8 mouse cellular contexts compared by ENCODE assay signal in the genomic region with DNA sequence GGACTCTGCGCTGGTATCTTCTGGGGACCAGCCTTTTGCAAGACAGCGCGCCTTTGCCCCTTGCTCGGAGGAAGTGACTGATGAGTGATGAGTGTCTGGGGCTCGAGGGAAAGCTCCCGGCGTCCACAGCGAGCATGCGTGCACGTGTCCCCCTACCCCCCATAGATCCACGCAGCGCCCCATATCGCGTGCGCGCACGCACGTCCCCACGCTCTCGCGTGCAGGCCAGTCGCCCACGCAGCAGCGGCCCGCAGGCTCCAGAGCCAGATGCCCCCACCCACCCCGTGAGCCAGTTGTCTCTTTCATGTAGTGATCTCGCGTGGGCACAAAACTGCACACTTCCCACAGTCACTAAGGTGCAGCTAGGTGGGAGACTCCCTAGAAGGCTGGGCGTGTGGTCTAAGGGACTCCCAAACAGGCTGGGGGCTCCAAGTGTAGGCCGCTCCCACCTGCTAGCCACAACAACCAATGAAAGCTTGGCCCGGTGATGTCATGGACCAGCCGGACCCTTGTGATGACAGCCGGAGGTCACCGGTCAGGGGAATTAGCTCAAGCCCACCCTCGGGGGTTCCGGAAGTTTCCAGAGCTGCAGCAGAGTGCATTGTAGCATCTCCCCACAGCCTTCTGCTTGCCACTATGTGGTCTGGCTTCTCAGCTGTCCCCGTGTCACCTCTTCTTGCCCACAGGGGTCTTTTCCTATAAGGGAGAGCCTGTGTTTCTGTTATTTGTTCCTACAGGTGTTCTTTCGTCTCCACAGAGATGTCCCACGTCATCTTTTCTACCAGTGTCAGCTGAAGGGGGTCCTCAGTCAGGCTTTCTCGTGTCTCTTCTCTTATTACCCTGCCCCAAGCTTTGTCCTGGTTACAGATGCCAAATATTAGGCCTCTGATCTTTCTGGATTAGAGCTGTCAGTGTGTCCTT. TPM values are rescaled to one million over a fixed set of nuclear protein-coding genes. Genes with fewer than 3 reads are reported as not detected.
DNase-seq lines count a peak whose midpoint lies in the region; ATAC-seq lines count a peak whose summit lies in the region.

A gene (plus strand): TSS at position 488 of the 921 bp plus-strand sequence.

- intact Hi-C loops in left cerebral cortex, postnatal 4 days (cut with DNase I) = loop anchor here (5.0 kb wide), 1 partner anchor 255 kb away; no protein-coding TSS in a partner anchor

- WGBS in hindbrain, embryonic 10.5 days = 1% methylated on average over 40 of the region's 40 CpGs
- WGBS in neural tube, embryonic 12.5 days = under 1% methylated on average over 40 of the region's 40 CpGs

- no peaks in the 10 kb centered on the region for H3K27me3 ChIP-seq in megakaryocyte, embryonic 14.5 days (replicated peaks)
- peaks cover 55% of the 10 kb centered on the region for H3K27me3 ChIP-seq in hindbrain, embryonic 10.5 days (ENCODE audit: insufficient read depth, poor library complexity, severe bottlenecking)
- peaks cover 52% of the 10 kb centered on the region for H3K27me3 ChIP-seq in neural tube, embryonic 12.5 days (replicated peaks)

- H3K4me1 ChIP-seq in megakaryocyte, embryonic 14.5 days = peaks cover 70% of the 10 kb centered on the region
- H3K4me1 ChIP-seq in hindbrain, embryonic 10.5 days (replicated peaks) = peaks cover 43% of the 10 kb centered on the region
- peaks cover 24% of the 10 kb centered on the region for H3K4me1 ChIP-seq in neural tube, embryonic 12.5 days

- peak within 1 kb of the TSS; percentile 95 for H3K4me3 ChIP-seq in megakaryocyte, embryonic 14.5 days (replicated peaks)
- H3K4me3 ChIP-seq in hindbrain, embryonic 10.5 days = peak within 1 kb of the TSS; percentile 62
- peak within 1 kb of the TSS; percentile 44 for H3K4me3 ChIP-seq in neural tube, embryonic 12.5 days

- H3K27ac ChIP-seq in hindbrain, embryonic 10.5 days = peak within 1 kb of the TSS; percentile 83
- H3K27ac ChIP-seq in neural tube, embryonic 12.5 days = no peak within 1 kb of the TSS

- H3K9ac ChIP-seq in neural tube, embryonic 12.5 days = peak within 1 kb of the TSS; percentile 67

- peaks cover 33% of the 10 kb centered on the region for H3K36me3 ChIP-seq in megakaryocyte, embryonic 14.5 days (replicated peaks; ENCODE audit: low read length)
- H3K36me3 ChIP-seq in hindbrain, embryonic 10.5 days = no peaks in the 10 kb centered on the region
- H3K36me3 ChIP-seq in neural tube, embryonic 12.5 days = no peaks in the 10 kb centered on the region

- peak within 1 kb of the TSS; percentile 95 for H3K4me2 ChIP-seq in neural tube, embryonic 12.5 days (replicated peaks)

- ATAC-seq in megakaryocyte, adult 5-6 weeks (ENCODE audit: poor library complexity, severe bottlenecking) = no peak
- no peak for ATAC-seq in erythroid progenitor cell, adult 5-6 weeks (replicated peaks; ENCODE audit: low FRiP score, poor library complexity, severe bottlenecking)
- peak; percentile 62 for ATAC-seq in neural tube, embryonic 12.5 days (ENCODE audit: low FRiP score, low read depth)

- H3K9me3 ChIP-seq in megakaryocyte, embryonic 14.5 days = peaks cover 14% of the 10 kb centered on the region
- no peaks in the 10 kb centered on the region for H3K9me3 ChIP-seq in hindbrain, embryonic 10.5 days
- H3K9me3 ChIP-seq in neural tube, embryonic 12.5 days = no peaks in the 10 kb centered on the region

- peak; percentile 95 for DNase-seq in brain, adult 2 months (ENCODE audit: low read depth, low spot score)
- peak; percentile 70 for DNase-seq in hindbrain, embryonic 10.5 days (ENCODE audit: low spot score)
- peak; percentile 66 for DNase-seq in left cerebral cortex, postnatal 4 days
- DNase-seq in urinary bladder, postnatal 14 days (ENCODE audit: low spot score) = no peak

RNA-seq across cellular contexts. Expression of the gene that starts here (rescaled TPM):
- polyA plus RNA-seq in megakaryocyte, embryonic 14.5 days (2012; ENCODE audit: insufficient read depth, low replicate concordance) = 206 and 642 TPM in 2 replicates
- 0.09 and 0.50 TPM in 2 replicates for total RNA-seq in megakaryocyte, adult 5-6 weeks (2015)
- 0.07 and 0.08 TPM in 2 replicates for total RNA-seq in megakaryocyte, adult 5-6 weeks (2017)
- total RNA-seq in erythroid progenitor cell, adult 5-6 weeks (2015; ENCODE audit: low replicate concordance) = 261 and 288 TPM in 2 replicates
- 159 and 175 TPM in 2 replicates for total RNA-seq in erythroid progenitor cell, adult 5-6 weeks (2017; ENCODE audit: low replicate concordance)
- 5.9 and 7.1 TPM in 2 replicates for polyA plus RNA-seq in hindbrain, embryonic 10.5 days (2016; fragmentation: Nextera tagmentation; extraction: Ambion mirVana)
- 10 to 100 TPM; 60.3 to 67.8 TPM for total RNA-seq in left cerebral cortex, postnatal 4 days (2021)
- polyA plus RNA-seq in neural tube, embryonic 12.5 days (2016; fragmentation: Nextera tagmentation; extraction: Ambion mirVana) = 20.6 and 23.5 TPM in 2 replicates

Comparison
In these comparisons a context has a peak if more than half of its experiments do, and no peak if none do; other contexts are left out.
1. RNA of the gene that starts here (total RNA-seq): 159 to 288 TPM in erythroid progenitor cell, adult 5-6 weeks and 60.3 to 67.8 TPM in left cerebral cortex, postnatal 4 days; 0.07 to 0.50 TPM in megakaryocyte, adult 5-6 weeks; every median in the first group is over 10 times any median in the second.
2. H3K4me3 ChIP-seq: peak in every context shown above with its lines; median percentile 95 in megakaryocyte, embryonic 14.5 days; 62 in hindbrain, embryonic 10.5 days; 44 in neural tube, embryonic 12.5 days.